ENCODE assay signal across 10 mouse cellular contexts in genomic region chr10:70099052-70099451, GRCm38 (mm10). TPM values are rescaled to one million over a fixed set of nuclear protein-coding genes. Genes with fewer than 3 reads are reported as not detected.
DNase-seq lines count a peak whose midpoint lies in the region; ATAC-seq and TF ChIP-seq lines count a peak whose summit lies in the region.
"Had no signal": no experiment of that assay in that cellular context is flagged by ENCODE, and none has a peak within 500 bp of the region (broad histone marks: within the 10 kb centered on the region; RNA-seq: fewer than 3 reads in every experiment).

No protein-coding gene starts in this region.

- H3K4me2 ChIP-seq in heart, postnatal 0 days (ENCODE audit: low read depth, low read length), result peak overlapping the region; percentile 97
- peak overlapping the region; percentile 94 for H3K4me2 ChIP-seq in liver, embryonic 16.5 days (ENCODE audit: low read depth, low read length)

- no peak for TF ChIP-seq CTCF in gastrocnemius, adult 2 months (IDR thresholded peaks at IDR 0.05)
- no peak for TF ChIP-seq CTCF in G1E (IDR thresholded peaks at IDR 0.05; ENCODE audit: low read depth, low read length)
- no peak for TF ChIP-seq CTCF in heart, postnatal 0 days (IDR thresholded peaks at IDR 0.05; ENCODE audit: low read depth)

- H3K4me3 ChIP-seq in gastrocnemius, adult 2 months, result peak overlapping the region; percentile 92
- peak overlapping the region; percentile 20; the same call in 1 of the 2 replicates for H3K4me3 ChIP-seq in G1E (ENCODE audit: low read depth, low read length)
- peak overlapping the region; percentile 92 for H3K4me3 ChIP-seq in heart, postnatal 0 days (ENCODE audit: low read depth, low read length)
- H3K4me3 ChIP-seq in liver, embryonic 16.5 days (ENCODE audit: low read depth, low read length), result peak overlapping the region; percentile 91

- H3K27me3 ChIP-seq in G1E (ENCODE audit: insufficient read depth, low read length), result no peaks in the 10 kb centered on the region
- H3K27me3 ChIP-seq in heart, postnatal 0 days (ENCODE audit: control insufficient read depth, insufficient read depth, low read length), result no peaks in the 10 kb centered on the region
- H3K27me3 ChIP-seq in liver, embryonic 16.5 days (ENCODE audit: control insufficient read depth, insufficient read depth, low read depth, low read length), result no peaks in the 10 kb centered on the region

- peaks cover 53% of the 10 kb centered on the region for H3K36me3 ChIP-seq in G1E (replicated peaks)
- H3K36me3 ChIP-seq in heart, postnatal 0 days (replicated peaks; ENCODE audit: control insufficient read depth, insufficient read depth, low read length), result no peaks in the 10 kb centered on the region; the same call in 1 of the 2 replicates
- H3K36me3 ChIP-seq in liver, embryonic 16.5 days (ENCODE audit: control insufficient read depth, insufficient read depth), result 0 out of 2 replicates have a peak, but pooled peaks cover 5% of the 10 kb centered on the region

- no peak for ATAC-seq in G1E (ENCODE audit: extremely low read depth, insufficient number of reproducible peaks, low FRiP score, poor library complexity, severe bottlenecking)
- ATAC-seq in heart, postnatal 0 days (ENCODE audit: insufficient read depth, low read depth), result no peak
- ATAC-seq in liver, embryonic 16.5 days (ENCODE audit: low read depth), result peak; percentile 27; the same call in 1 of the 2 replicates
- ATAC-seq: CD4-positive, CD25-positive, alpha-beta regulatory T cell, adult 4 months had no signal

- H3K9ac ChIP-seq in heart, postnatal 0 days (replicated peaks; ENCODE audit: low read depth, low read length), result peak overlapping the region; percentile 97; the same call in 1 of the 2 replicates
- H3K9ac ChIP-seq in liver, embryonic 16.5 days (ENCODE audit: low read depth, low read length), result peak overlapping the region; percentile 15; the same call in 1 of the 2 replicates

- intact Hi-C loops in gastrocnemius, adult 2 months (cut with DNase I), result loop anchor here (2.0 to 5.0 kb wide), 2 partner anchors 57 to 68 kb away; no protein-coding TSS in a partner anchor
- intact Hi-C loops in gastrocnemius, postnatal 14 days (cut with DNase I; ENCODE audit: low total_unique reads), result no loop called here
- intact Hi-C loops in left cerebral cortex, postnatal 25 days (cut with DNase I), result loop anchor here (2.0 to 5.0 kb wide), 3 partner anchors 70 to 88 kb away; no protein-coding TSS in a partner anchor

- DNase-seq in gastrocnemius, adult 2 months, result no peak
- DNase-seq in gastrocnemius, postnatal 14 days, result no peak
- no peak for DNase-seq in G1E (ENCODE audit: low spot score)
- peak; percentile 8 for DNase-seq in heart, postnatal 0 days (ENCODE audit: low spot score)
- no peak for DNase-seq in frontal cortex, postnatal 25 days (ENCODE audit: low spot score in 2 of 2)
- no peak for DNase-seq in gastrocnemius, adult 8-10 months (ENCODE audit: low spot score in 2 of 2)
- no peak for DNase-seq in left cerebral cortex, postnatal 25 days (ENCODE audit: low spot score in 2 of 2)
- DNase-seq: cerebellum, postnatal 10 days had no signal

- peaks cover 8% of the 10 kb centered on the region; the same call in 1 of the 2 replicates for H3K9me3 ChIP-seq in G1E (replicated peaks)
- H3K9me3 ChIP-seq in heart, postnatal 0 days (replicated peaks; ENCODE audit: control insufficient read depth, low read length), result no peaks in the 10 kb centered on the region; the same call in 1 of the 2 replicates
- H3K9me3 ChIP-seq in liver, embryonic 16.5 days (replicated peaks; ENCODE audit: control insufficient read depth, low read length), result no peaks in the 10 kb centered on the region

- H3K27ac ChIP-seq in gastrocnemius, adult 2 months, result peak overlapping the region; percentile 94
- peak overlapping the region; percentile 93 for H3K27ac ChIP-seq in heart, postnatal 0 days (ENCODE audit: low read depth)
- H3K27ac ChIP-seq in liver, embryonic 16.5 days (ENCODE audit: low read length), result no peak overlapping the region

- 12% methylated on average over 8 of the region's 8 CpGs for WGBS in heart, postnatal 0 days
- WGBS in liver, embryonic 16.5 days (ENCODE audit: insufficient replicate concordance), result 50% methylated on average over 8 of the region's 8 CpGs

- H3K4me1 ChIP-seq in G1E (ENCODE audit: insufficient read depth, low read depth, low read length), result peaks cover 44% of the 10 kb centered on the region
- peaks cover 26% of the 10 kb centered on the region for H3K4me1 ChIP-seq in heart, postnatal 0 days (ENCODE audit: control insufficient read depth, insufficient read depth)
- H3K4me1 ChIP-seq in liver, embryonic 16.5 days (ENCODE audit: control insufficient read depth, low read depth, low read length), result peaks cover 37% of the 10 kb centered on the region

- TF ChIP-seq EP300 in heart, postnatal 0 days (IDR thresholded peaks at IDR 0.05; ENCODE audit: low read depth), result no peak

RNA-seq across cellular contexts. Expression of gene Ccdc6, which starts 2.1 kb away (rescaled TPM):
- total RNA-seq in gastrocnemius, adult 2 months (2021), result 100 to 1,000 TPM in 1 of 2 experiments, 10 to 100 TPM in 1; 94.2 to 115 TPM
- total RNA-seq in gastrocnemius, postnatal 14 days (2021), result 10 to 100 TPM; 69.5 to 75.2 TPM
- 93.8 and 95.0 TPM in 2 replicates for total RNA-seq in G1E (2014; fragmentation: Nextera tagmentation)
- 18.9 and 22.2 TPM in 2 replicates for total RNA-seq in G1E (2017)
- 21.1 and 23.4 TPM in 2 replicates for polyA plus RNA-seq in G1E (2012)
- 10.4 and 24.2 TPM in 2 replicates for total RNA-seq in heart, postnatal 0 days (2014; rRNA removed; ENCODE audit: low replicate concordance)
- 7.7 and 7.8 TPM in 2 replicates for polyA plus RNA-seq in heart, postnatal 0 days (2015; fragmentation: Nextera tagmentation; extraction: Ambion mirVana)
- polyA plus RNA-seq in liver, embryonic 16.5 days (2015; fragmentation: Nextera tagmentation; extraction: Ambion mirVana), result 5.8 and 6.0 TPM in 2 replicates
- total RNA-seq in gastrocnemius, adult 8-10 months (2022), result 100 to 1,000 TPM; 102 to 119 (median 108) TPM
- total RNA-seq in left cerebral cortex, postnatal 25 days (2021), result 10 to 100 TPM; 52.0 to 55.3 TPM

Comparison
In these comparisons a context has a peak if more than half of its experiments do, and no peak if none do; other contexts are left out.
1. H3K4me3 ChIP-seq: peak in every context shown above with its lines; median percentile 92 in gastrocnemius, adult 2 months; 92 in heart, postnatal 0 days; 91 in liver, embryonic 16.5 days; 20 in G1E.